Mouse (Mus musculus) G1E (cell line): ENCODE measurements around the gene Cd47. TPM values are rescaled to one million over a fixed set of nuclear protein-coding genes. Genes with fewer than 3 reads are reported as not detected.

ENCODE experiments used
- ATAC-seq: 2 replicates; pipeline ENCODE4 v1.8.0; 2016; ENCODE audit warnings: mild to moderate bottlenecking; ENCODE audit not compliant: insufficient number of reproducible peaks, poor library complexity, low FRiP score, severe bottlenecking; ENCODE audit errors: extremely low read depth
- DNase-seq: peaks from one replicate; pipeline ENCODE4 v3.0.0; 2012; ENCODE audit warnings: low spot score
- H3K27me3 ChIP-seq: 2 replicates; pipeline ENCODE4 v1.6.1; 2012; ENCODE audit warnings: mild to moderate bottlenecking, low read length, inconsistent platforms; ENCODE audit not compliant: insufficient read depth
- H3K36me3 ChIP-seq: replicated peaks from 2 replicates; pipeline ENCODE3; 2012; ENCODE audit warnings: mild to moderate bottlenecking, inconsistent platforms
- H3K4me1 ChIP-seq: 2 replicates; pipeline ENCODE4 v1.6.1; 2012; ENCODE audit warnings: low read depth, low read length, inconsistent platforms, mixed read lengths; ENCODE audit not compliant: insufficient read depth
- H3K4me3 ChIP-seq: 2 replicates; pipeline ENCODE4 v1.5.1; 2012; ENCODE audit warnings: low read depth, mild to moderate bottlenecking, inconsistent platforms, low read length, moderate library complexity, mixed read lengths
- H3K9me3 ChIP-seq: replicated peaks from 2 replicates; pipeline ENCODE4 v1.6.1; 2012; ENCODE audit warnings: inconsistent platforms
- CTCF ChIP-seq: IDR thresholded peaks from 2 replicates; pipeline ENCODE4 v1.5.1; 2012; ENCODE audit warnings: low read depth, low read length, inconsistent platforms, mixed read lengths
- GATA1 ChIP-seq: IDR thresholded peaks from 2 replicates; pipeline ENCODE4 v1.6.1; 2012; ENCODE audit warnings: borderline replicate concordance, low read length, inconsistent platforms, mixed read lengths
- GATA2 ChIP-seq: IDR thresholded peaks from 2 replicates; pipeline ENCODE4 v1.6.1; 2012; ENCODE audit warnings: low read depth, low read length, inconsistent platforms, borderline replicate concordance
- POLR2AphosphoS5 ChIP-seq: IDR thresholded peaks from 2 replicates; pipeline ENCODE4 v1.6.1; 2012; ENCODE audit warnings: low read depth, low read length, inconsistent platforms; ENCODE audit not compliant: insufficient replicate concordance
- TAL1 ChIP-seq: conservative IDR thresholded peaks from 2 replicates; pipeline ENCODE4 v1.6.1; 2012; ENCODE audit warnings: low read depth, low read length, inconsistent platforms, mixed read lengths
- polyA plus RNA-seq: library from polyadenylated mRNA; stranded (reverse); fragments of >175 nt; gene quantifications from 2 replicates; pipeline ENCODE4 v1.2.3, GENCODE M21; 2012
- total RNA-seq, 2 experiments: library from RNA; stranded (forward) in 1 of 2; stranded (reverse) in 1 of 2; fragments of 200-1000 nt in 1 of 2; fragments of >200 nt in 1 of 2; fragmentation: Nextera tagmentation in 1 of 2; gene quantifications; 2 replicates each; pipeline ENCODE4 v1.2.3; 2014 to 2017

Gene Cd47
- total and polyA plus RNA-seq, 3 experiments = 88.8 to 451 (median 155) TPM

GRCm38 (mm10) chr16:49807862-49808430, 7.6 kb downstream of the Cd47 start:
- ATAC-seq = no peak
- H3K36me3 ChIP-seq = no peaks in the 10 kb centered on the region
- H3K9me3 ChIP-seq = no peaks in the 10 kb centered on the region
- TF ChIP-seq CTCF (no peak), GATA1 (no peak), TAL1 (no peak), GATA2 (no peak), POLR2AphosphoS5 (no peak)
- H3K27me3 ChIP-seq = no peaks in the 10 kb centered on the region
- H3K4me3 ChIP-seq = no peak overlapping the region
- DNase-seq = no peak
- peaks cover 57% of the 10 kb centered on the region for H3K4me1 ChIP-seq

DNA sequence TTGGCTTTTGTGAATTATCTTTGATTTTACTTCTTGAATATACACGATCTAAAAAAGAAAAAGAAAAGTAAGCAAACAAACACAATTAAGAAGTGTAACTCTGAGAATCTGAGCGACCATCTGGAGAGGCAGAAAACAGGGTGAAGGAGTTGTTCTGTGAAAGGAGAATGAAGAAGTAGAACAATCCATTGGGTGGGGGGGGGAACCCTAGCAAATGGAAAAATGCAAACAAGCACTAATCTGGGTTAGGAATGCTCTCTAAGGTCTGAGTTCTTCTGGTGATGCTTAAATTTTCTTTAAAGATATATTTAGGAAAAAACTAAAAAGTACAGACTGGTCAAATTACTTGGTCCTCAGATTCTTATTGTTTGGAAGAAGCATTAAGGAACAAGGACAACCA, 11.6 kb downstream of the Cd47 start:
- no peaks in the 10 kb centered on the region for H3K36me3 ChIP-seq
- no peak for ATAC-seq
- H3K27me3 ChIP-seq = no peaks in the 10 kb centered on the region
- TF ChIP-seq POLR2AphosphoS5 = no peak
- TF ChIP-seq CTCF = no peak
- TF ChIP-seq GATA1 = no peak
- TF ChIP-seq TAL1 = no peak
- H3K9me3 ChIP-seq = no peaks in the 10 kb centered on the region
- peaks cover 30% of the 10 kb centered on the region for H3K4me1 ChIP-seq
- H3K4me3 ChIP-seq = no peak overlapping the region
- DNase-seq = no peak

DNA sequence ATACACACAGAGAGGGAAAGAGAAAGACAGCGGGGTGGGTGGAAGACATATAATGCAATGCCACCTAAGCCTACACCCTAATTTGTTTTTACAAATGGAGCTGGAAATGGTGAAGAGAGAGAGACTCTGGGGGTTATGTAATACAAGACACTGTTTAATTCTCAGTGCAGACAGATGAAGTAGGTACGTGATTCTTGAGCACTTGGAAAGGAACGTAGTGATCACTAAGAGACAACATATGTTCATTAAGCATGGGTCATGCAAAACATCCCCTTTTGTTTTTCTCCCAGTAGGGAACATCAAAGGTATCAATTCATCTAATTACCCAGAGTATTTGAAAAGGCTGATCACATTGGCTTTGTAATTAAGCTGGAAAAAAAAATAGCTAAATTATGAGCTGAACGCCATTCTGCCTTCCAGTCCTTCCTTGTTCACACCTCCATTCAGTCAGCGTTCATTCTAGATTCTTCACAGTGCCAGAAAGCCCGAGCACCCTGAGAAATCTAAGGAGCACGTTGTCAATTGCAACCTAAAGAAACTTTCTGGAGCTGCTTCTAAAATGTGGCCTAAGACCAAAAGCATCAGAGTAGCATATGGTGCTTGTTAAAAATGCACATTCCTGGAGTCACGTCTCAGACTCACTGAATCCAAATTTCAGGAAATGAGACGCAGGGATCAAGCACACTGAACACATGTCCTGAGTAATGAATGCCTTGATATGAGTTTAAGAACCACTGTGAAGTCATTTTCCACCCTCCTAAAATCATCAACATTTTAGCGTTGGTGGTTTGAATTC, 12.7 kb downstream of the Cd47 start:
- DNase-seq (no peak), ATAC-seq (no peak)
- no peaks in the 10 kb centered on the region for H3K36me3 ChIP-seq
- no peaks in the 10 kb centered on the region for H3K27me3 ChIP-seq
- TF ChIP-seq POLR2AphosphoS5 (no peak), GATA2 (no peak), GATA1 (no peak), CTCF (no peak), TAL1 (no peak)
- H3K4me1 ChIP-seq = peaks cover 31% of the 10 kb centered on the region
- H3K4me3 ChIP-seq = no peak overlapping the region
- H3K9me3 ChIP-seq = no peaks in the 10 kb centered on the region

- DNase-seq = no peak
- Histone ChIP-seq H3K27me3 (no peaks in the 10 kb centered on the region), H3K4me3 (no peak overlapping the region), H3K9me3 (no peaks in the 10 kb centered on the region), H3K36me3 (no peaks in the 10 kb centered on the region), H3K4me1 (peaks cover 40% of the 10 kb centered on the region)
- TF ChIP-seq GATA1 (no peak), TAL1 (no peak), CTCF (no peak), GATA2 (no peak), POLR2AphosphoS5 (no peak)
- no peak for ATAC-seq
Measured at GRCm38 (mm10) chr16:49814419-49814818, 14.1 kb downstream of the Cd47 start.

- Histone ChIP-seq H3K36me3 (no peaks in the 10 kb centered on the region), H3K4me1 (peaks cover 40% of the 10 kb centered on the region), H3K4me3 (no peak overlapping the region), H3K9me3 (no peaks in the 10 kb centered on the region), H3K27me3 (no peaks in the 10 kb centered on the region)
- no peak for DNase-seq
- TF ChIP-seq GATA1 (no peak), CTCF (no peak), GATA2 (no peak), POLR2AphosphoS5 (no peak), TAL1 (no peak)
- no peak for ATAC-seq
Measured at GRCm38 (mm10) chr16:49816889-49817288, 16.6 kb downstream of the Cd47 start.

- Histone ChIP-seq H3K4me3 (no peak overlapping the region; the same call in 1 of the 2 replicates), H3K36me3 (no peaks in the 10 kb centered on the region), H3K4me1 (peaks cover 37% of the 10 kb centered on the region), H3K27me3 (no peaks in the 10 kb centered on the region), H3K9me3 (no peaks in the 10 kb centered on the region)
- ATAC-seq (no peak), DNase-seq (no peak)
- TF ChIP-seq TAL1 = no peak
Measured at GRCm38 (mm10) chr16:49818146-49818545, 17.8 kb downstream of the Cd47 start.
